Mouse (Mus musculus) myocyte (in vitro differentiated cells): Measurements from ENCODE around the gene Phb2.

ENCODE experiments used
- E2F4 ChIP-seq: IDR thresholded peaks from one replicate; pipeline ENCODE4 v1.6.1; 2011; ENCODE audit warnings: mild to moderate bottlenecking, control low read depth, moderate library complexity; ENCODE audit not compliant: insufficient read depth
- MYOD1 ChIP-seq, 3 experiments: IDR thresholded peaks; one replicate each; pipeline ENCODE4 v1.6.1; 2011; ENCODE audit warnings: control low read depth in 2 of 3, low read depth in 2 of 3, mild to moderate bottlenecking in 2 of 3, moderate library complexity in 1 of 3; ENCODE audit not compliant: insufficient read length in 2 of 3, control insufficient read depth in 1 of 3
- MYOG ChIP-seq, 3 experiments: IDR thresholded peaks; one replicate each; pipeline ENCODE4 v1.6.1; 2011; ENCODE audit warnings: control low read depth in 2 of 3, low read depth in 2 of 3, mild to moderate bottlenecking in 2 of 3; ENCODE audit not compliant: insufficient read length in 2 of 3, control insufficient read depth in 1 of 3, insufficient read depth in 1 of 3
- POLR2A ChIP-seq: IDR thresholded peaks from one replicate; pipeline ENCODE4 v1.6.1; 2011; ENCODE audit warnings: low read depth, mild to moderate bottlenecking, control low read depth, moderate library complexity; ENCODE audit not compliant: insufficient read length
- REST ChIP-seq: IDR thresholded peaks from one replicate; pipeline ENCODE4 v1.6.1; 2011; ENCODE audit warnings: mild to moderate bottlenecking, control low read depth, moderate library complexity; ENCODE audit not compliant: insufficient read depth, insufficient read length
- SRF ChIP-seq: IDR thresholded peaks from one replicate; pipeline ENCODE4 v1.6.1; 2011; ENCODE audit warnings: low read depth; ENCODE audit not compliant: control insufficient read depth, insufficient read length
- USF1 ChIP-seq: IDR thresholded peaks from one replicate; pipeline ENCODE4 v1.6.1; 2011; ENCODE audit warnings: low read depth, mild to moderate bottlenecking, control low read depth, moderate library complexity

DNA sequence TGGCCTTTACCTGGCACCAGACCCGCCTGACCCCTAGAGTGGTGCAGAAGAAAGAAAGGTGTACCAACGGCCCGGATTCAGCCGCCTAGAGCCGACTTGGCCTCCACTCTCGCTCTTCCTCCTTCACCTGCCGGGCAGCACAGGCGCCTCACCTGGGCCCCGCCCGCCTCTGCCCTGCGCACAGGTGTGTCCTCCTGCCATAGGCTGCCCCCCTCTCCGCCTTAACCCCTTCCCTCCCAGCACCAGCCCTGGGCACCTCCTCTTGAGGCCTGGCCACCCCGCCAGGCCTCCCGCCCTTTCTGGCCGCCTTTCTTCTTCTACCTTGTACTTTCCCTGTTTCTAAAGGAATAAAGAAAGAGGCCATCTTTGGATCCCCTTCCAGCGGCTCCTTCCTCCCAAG is 6.6 kb downstream of the Phb2 start:
- TF ChIP-seq USF1 (no peak), POLR2A (no peak), E2F4 (no peak), SRF (no peak), MYOD1 (IDR thresholded peaks at IDR 0.05; ENCODE audit: control insufficient read depth in 1 of 3, insufficient read length in 2 of 3, low read depth in 2 of 3) (no peak), REST (no peak), MYOG (IDR thresholded peaks at IDR 0.05; ENCODE audit: control insufficient read depth in 1 of 3, insufficient read depth in 1 of 3, insufficient read length in 2 of 3, low read depth in 2 of 3) (no peak)
